Mouse (Mus musculus): Measurements from ENCODE around the gene Sri. TPM values are rescaled to one million over a fixed set of nuclear protein-coding genes. Genes with fewer than 3 reads are reported as not detected.

Gene Sri
- polyA plus RNA-seq, 1 experiment: not detected

DNA sequence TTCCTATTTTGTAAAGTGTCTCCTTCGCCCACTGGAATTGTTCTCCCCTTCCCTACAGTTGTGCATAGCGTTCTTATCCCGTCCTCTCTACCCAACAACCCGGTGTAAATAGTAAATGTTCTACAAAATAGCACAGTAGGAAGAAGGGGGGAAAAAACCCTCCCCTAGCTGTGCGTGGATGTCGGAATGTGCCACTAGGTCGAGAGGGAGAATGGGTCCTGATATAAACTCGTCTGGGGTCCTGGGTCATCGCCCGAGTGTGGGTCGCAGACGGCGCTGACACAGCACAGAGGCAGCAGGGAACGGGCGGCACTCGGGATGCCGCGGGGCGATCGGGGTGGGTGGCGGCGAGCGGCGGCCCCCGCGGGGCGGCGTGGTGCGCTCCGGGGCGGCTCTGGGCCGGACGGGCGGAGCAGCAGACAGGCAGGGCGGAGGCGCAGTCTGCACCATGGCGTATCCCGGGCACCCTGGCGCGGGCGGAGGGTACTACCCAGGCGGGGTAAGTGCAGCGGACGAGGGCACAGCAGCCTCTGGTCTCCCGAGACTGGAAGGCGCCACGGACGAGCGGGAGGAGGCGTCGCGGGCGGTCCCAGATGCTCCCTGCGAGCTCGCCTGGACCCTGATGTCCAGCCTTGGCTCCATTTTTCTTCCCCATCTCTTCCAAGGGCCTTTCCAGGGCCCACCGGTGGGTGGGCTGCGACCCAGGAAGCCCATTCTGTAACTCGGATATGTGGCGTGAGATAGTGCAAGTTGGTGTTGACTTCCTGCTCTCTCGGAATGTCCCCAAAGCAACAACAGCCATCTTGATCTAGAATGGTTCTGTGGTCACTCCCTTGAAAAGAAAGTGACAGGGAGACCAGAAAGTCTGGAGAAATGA, 10.5 kb downstream of the Sri start:
- H3K4me3 ChIP-seq (ENCODE audit: insufficient read depth, low read depth, low read length): peak overlapping the region; percentile 76
- H3K27ac ChIP-seq (ENCODE audit: insufficient read depth, low read depth, low read length): peak overlapping the region; percentile 93
- under 1% methylated on average over 60 of the region's 60 CpGs for WGBS
- TF ChIP-seq CTCF (IDR thresholded peaks at IDR 0.05; ENCODE audit: insufficient read depth, low read depth, low read length) (peak; percentile 25; the same call in 1 of the 2 replicates), POLR2A (IDR thresholded peaks at IDR 0.05; ENCODE audit: insufficient read depth, low read depth, low read length) (peak; percentile 64)
- H3K4me1 ChIP-seq (ENCODE audit: control insufficient read depth, insufficient read depth, low read length): peaks cover 2% of the 10 kb centered on the region; the same call in 1 of the 2 replicates

- Histone ChIP-seq H3K4me3 (ENCODE audit: insufficient read depth, low read depth, low read length) (peak overlapping the region; percentile 76), H3K4me1 (ENCODE audit: control insufficient read depth, insufficient read depth, low read length) (peaks cover 2% of the 10 kb centered on the region; the same call in 1 of the 2 replicates), H3K27ac (ENCODE audit: insufficient read depth, low read depth, low read length) (no peak overlapping the region)
- no peak for TF ChIP-seq POLR2A (IDR thresholded peaks at IDR 0.05; ENCODE audit: insufficient read depth, low read depth, low read length)
- TF ChIP-seq CTCF (IDR thresholded peaks at IDR 0.05; ENCODE audit: insufficient read depth, low read depth, low read length): no peak
- 41% methylated on average over 5 of the region's 5 CpGs for WGBS
These were observed 11.1 kb downstream of the Sri start for GRCm38 (mm10) chr5:8057018-8057323.

- Histone ChIP-seq H3K4me3 (ENCODE audit: insufficient read depth, low read depth, low read length) (no peak overlapping the region), H3K4me1 (ENCODE audit: control insufficient read depth, insufficient read depth, low read length) (peaks cover 2% of the 10 kb centered on the region; the same call in 1 of the 2 replicates), H3K27ac (ENCODE audit: insufficient read depth, low read depth, low read length) (no peak overlapping the region)
- TF ChIP-seq POLR2A (IDR thresholded peaks at IDR 0.05; ENCODE audit: insufficient read depth, low read depth, low read length) (no peak), CTCF (IDR thresholded peaks at IDR 0.05; ENCODE audit: insufficient read depth, low read depth, low read length) (no peak)
- 92% methylated on average over 7 of the region's 7 CpGs for WGBS
These were observed 12.2 kb downstream of the Sri start for GRCm38 (mm10) chr5:8058056-8058455.

- Histone ChIP-seq H3K4me3 (ENCODE audit: insufficient read depth, low read depth, low read length) (no peak overlapping the region), H3K4me1 (ENCODE audit: control insufficient read depth, insufficient read depth, low read length) (peaks cover 2% of the 10 kb centered on the region; the same call in 1 of the 2 replicates), H3K27ac (ENCODE audit: insufficient read depth, low read depth, low read length) (no peak overlapping the region)
- WGBS: 95% methylated on average over 2 of the region's 2 CpGs
- no peak for TF ChIP-seq CTCF (IDR thresholded peaks at IDR 0.05; ENCODE audit: insufficient read depth, low read depth, low read length)
- TF ChIP-seq POLR2A (IDR thresholded peaks at IDR 0.05; ENCODE audit: insufficient read depth, low read depth, low read length): no peak
These were observed 16.6 kb downstream of the Sri start for GRCm38 (mm10) chr5:8062469-8062868.

DNA sequence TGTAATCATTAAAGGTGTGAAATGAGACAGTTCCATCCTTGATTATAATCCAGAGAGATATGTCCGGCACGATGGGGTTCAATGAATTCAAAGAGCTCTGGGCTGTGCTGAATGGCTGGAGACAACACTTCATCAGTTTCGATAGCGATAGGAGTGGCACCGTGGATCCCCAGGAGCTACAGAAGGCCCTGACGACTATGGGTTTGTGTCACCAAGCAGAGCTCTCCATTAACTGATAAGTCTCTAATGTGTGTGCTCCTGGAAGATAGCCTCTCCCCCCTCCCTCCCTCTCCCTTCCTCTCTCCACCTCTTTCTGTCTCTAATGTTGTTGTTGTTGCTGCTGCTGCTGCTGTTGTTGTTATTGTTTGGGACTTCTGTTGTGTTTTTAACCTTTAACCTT, 17.3 kb downstream of the Sri start:
- WGBS: 81% methylated on average over 6 of the region's 6 CpGs
- H3K27ac ChIP-seq (ENCODE audit: insufficient read depth, low read depth, low read length): no peak overlapping the region
- no peaks in the 10 kb centered on the region for H3K4me1 ChIP-seq (ENCODE audit: control insufficient read depth, insufficient read depth, low read length)
- no peak overlapping the region for H3K4me3 ChIP-seq (ENCODE audit: insufficient read depth, low read depth, low read length)
- TF ChIP-seq CTCF (IDR thresholded peaks at IDR 0.05; ENCODE audit: insufficient read depth, low read depth, low read length): no peak
- no peak for TF ChIP-seq POLR2A (IDR thresholded peaks at IDR 0.05; ENCODE audit: insufficient read depth, low read depth, low read length)

GRCm38 (mm10) chr5:8073406-8073805, 27.5 kb downstream of the Sri start:
- 94% methylated on average over 9 of the region's 9 CpGs for WGBS
- no peak for TF ChIP-seq POLR2A (IDR thresholded peaks at IDR 0.05; ENCODE audit: insufficient read depth, low read depth, low read length)
- no peak for TF ChIP-seq CTCF (IDR thresholded peaks at IDR 0.05; ENCODE audit: insufficient read depth, low read depth, low read length)
- H3K27ac ChIP-seq (ENCODE audit: insufficient read depth, low read depth, low read length): no peak overlapping the region
- H3K4me1 ChIP-seq (ENCODE audit: control insufficient read depth, insufficient read depth, low read length): no peaks in the 10 kb centered on the region
- no peak overlapping the region for H3K4me3 ChIP-seq (ENCODE audit: insufficient read depth, low read depth, low read length)

DNA sequence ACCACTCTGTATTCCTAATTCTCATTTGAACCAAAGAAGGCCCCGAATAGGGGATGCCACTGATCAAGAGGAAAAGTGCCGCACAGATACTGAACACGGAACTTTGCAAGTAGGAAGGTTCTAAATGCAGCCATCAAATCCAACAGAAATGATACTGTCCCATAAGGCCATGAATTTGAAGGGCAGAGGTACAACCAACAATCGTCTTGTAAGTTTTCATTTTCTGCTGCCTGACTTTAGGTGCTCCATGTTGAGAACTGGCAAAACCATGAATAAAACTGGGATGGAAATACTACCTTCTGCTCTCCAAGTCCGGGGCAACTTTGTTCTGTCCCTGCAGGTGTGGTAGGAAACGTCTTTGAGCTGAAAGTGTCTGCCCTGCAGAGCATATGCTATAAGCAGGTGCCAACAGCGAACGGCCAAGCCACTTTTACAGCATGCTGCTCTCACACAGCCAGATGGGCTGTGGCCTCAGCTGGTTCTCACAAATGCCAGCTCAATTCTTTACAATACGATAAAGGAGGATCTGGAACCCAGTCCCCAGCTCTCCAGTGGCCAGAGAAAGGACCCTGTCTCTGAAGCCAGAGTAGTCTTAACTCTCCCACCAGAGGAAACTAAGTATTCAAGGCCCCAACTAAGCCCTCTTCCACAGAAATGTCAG, 28.2 kb downstream of the Sri start:
- WGBS: 84% methylated on average over 9 of the region's 9 CpGs
- TF ChIP-seq POLR2A (IDR thresholded peaks at IDR 0.05; ENCODE audit: insufficient read depth, low read depth, low read length): no peak
- TF ChIP-seq CTCF (IDR thresholded peaks at IDR 0.05; ENCODE audit: insufficient read depth, low read depth, low read length): no peak
- no peaks in the 10 kb centered on the region for H3K4me1 ChIP-seq (ENCODE audit: control insufficient read depth, insufficient read depth, low read length)
- H3K27ac ChIP-seq (ENCODE audit: insufficient read depth, low read depth, low read length): no peak overlapping the region
- H3K4me3 ChIP-seq (ENCODE audit: insufficient read depth, low read depth, low read length): no peak overlapping the region

- Histone ChIP-seq H3K27ac (ENCODE audit: insufficient read depth, low read depth, low read length) (no peak overlapping the region), H3K4me1 (ENCODE audit: control insufficient read depth, insufficient read depth, low read length) (no peaks in the 10 kb centered on the region), H3K4me3 (ENCODE audit: insufficient read depth, low read depth, low read length) (no peak overlapping the region)
- 90% methylated on average over 8 of the region's 8 CpGs for WGBS
- TF ChIP-seq CTCF (IDR thresholded peaks at IDR 0.05; ENCODE audit: insufficient read depth, low read depth, low read length): no peak
- TF ChIP-seq POLR2A (IDR thresholded peaks at IDR 0.05; ENCODE audit: insufficient read depth, low read depth, low read length): no peak
These were observed 31.6 kb downstream of the Sri start for GRCm38 (mm10) chr5:8077481-8077880.

Measured in olfactory bulb, adult 2 months (tissue).